Mouse (Mus musculus): ENCODE data around the gene Phf21a.

The Phf21a gene

DNA sequence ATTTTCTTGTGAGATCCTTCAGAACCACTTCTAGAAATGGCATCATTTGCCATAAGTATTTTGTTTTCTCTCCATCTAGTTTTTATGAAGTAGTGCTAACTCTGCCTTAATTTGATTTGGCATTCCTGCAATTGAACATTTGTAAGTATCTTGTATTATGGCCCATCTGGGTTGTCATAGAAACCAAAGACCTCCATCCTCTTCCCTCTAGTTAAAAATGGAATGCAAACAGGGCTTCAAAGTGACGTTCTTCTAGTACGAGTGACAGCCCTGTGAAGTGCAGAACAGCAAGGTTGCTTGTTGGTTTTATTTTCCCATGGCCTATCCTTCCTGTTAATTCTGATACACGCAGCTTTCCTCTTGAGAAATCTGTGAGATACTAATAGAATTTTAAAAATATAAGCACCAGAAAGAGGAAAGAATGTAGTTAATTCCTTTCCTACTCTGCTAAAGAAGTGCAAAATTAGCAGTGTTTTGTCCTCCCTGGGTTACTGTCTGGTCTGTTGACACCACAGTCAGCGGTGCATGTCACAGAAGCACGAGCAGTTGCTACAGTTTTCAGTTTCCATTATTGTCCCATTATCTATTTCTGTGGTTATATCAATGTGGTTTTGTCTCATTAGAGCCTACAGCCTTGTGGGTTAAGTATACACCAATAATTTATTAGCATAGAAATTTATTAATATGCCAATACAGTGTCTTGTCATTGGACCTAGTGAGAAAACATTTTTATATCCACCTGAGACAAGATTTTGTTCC is 209.1 kb downstream of the Phf21a start:
- DNase-seq (ENCODE audit: low read depth): no peak

- no peak for DNase-seq (ENCODE audit: low read depth)
These were observed 219.6 kb downstream of the Phf21a start for GRCm38 (mm10) chr2:92312542-92312941.

- DNase-seq (ENCODE audit: low read depth): no peak
These were observed 221.1 kb downstream of the Phf21a start for GRCm38 (mm10) chr2:92314031-92314430.

DNA sequence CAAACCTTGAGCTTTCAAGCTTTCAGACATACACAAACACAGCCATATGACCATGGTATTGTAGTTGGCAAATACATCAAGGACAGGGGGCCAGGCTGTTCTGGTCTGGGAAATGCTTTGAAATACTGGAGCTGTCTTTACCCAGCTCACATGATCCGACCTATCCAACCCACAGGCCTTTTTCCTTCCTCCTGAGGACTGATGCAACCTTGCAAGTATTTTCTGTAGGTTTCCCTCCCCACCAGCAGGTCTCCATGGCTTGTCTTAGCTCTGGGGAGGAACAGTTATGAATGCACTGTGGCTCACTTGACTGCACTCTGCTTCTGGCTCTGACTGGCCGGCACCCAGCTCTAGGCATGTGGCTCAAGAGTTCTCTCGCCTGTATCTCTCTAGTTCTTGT is 223.7 kb downstream of the Phf21a start:
- DNase-seq (ENCODE audit: low read depth): no peak

DNA sequence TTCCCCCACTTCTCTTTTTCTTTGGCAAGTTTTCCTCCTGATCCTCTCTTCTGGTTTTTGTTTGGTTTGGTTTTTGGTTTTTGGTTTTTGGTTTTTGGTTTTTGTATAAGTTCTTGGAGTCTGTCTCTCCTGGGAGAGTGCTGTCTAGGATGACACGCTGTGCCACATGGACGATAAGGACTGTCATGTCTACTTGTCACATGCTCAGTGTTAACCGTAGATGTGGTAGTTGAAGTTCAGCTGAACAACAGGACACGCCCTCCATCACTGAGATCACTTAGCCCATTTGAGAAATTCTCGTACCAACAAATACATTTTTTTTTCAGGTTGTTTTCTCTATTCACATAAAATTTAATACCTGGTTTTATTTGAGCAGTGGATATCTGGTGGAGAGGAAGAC is 224.3 kb downstream of the Phf21a start:
- DNase-seq (ENCODE audit: low read depth): no peak

DNA sequence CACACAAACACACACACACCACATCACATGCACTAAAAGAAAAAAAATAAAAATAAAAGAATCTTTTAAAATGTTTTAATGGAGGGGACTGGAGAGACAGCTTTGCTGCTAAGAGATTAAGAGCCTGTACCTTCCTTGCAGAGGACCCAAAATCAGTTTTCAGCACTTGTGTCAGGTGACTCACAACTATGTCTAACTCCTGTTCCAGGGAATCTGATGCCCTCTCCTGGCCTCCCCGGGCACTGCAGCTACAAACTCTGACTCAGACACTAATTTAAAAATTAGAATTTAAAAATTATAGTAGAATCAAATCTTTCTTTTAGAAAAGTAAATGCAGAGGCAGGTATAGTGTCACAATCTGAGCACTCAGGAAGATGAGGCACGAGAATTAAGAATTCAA is 229.8 kb downstream of the Phf21a start:
- DNase-seq (ENCODE audit: low read depth): peak; percentile 56

DNA sequence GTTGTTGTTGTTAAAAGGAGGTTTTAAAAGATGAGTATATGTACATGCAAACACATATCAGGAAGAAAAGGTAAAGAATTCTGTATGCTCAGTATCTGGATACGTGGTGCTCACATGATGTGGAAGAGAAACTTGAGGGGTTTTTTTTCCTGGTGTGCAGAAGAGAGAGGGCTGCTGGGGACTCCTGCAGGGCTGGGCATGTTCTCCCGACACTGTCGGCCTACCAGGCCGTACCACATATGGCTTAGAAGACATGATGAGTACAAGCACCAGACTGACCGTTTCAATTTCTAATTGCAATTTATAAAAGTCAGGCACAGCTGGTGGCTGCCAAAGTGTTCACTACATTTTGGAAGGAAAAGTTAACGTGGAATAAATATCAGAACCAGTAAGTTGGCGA is 232.8 kb downstream of the Phf21a start:
- no peak for DNase-seq (ENCODE audit: low read depth)

DNA sequence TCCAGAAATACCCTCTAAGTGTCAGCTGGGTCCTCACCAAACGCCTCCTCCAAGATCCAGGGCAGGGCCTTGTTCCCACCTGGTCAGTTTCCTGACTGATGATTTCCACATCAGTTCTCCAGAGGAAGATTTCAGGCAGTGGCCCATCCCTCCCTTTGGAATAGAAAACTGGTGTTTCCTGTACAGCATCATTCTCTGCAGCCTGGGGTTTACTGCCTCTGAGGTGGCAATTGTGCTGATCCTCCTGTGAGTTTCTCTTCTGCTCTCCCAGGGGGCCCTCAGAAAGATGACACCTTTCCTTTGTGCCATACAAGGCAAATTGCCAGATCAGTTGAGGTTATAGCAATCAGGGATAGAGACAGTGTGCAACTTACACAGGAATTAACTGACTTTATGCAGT is 233.3 kb downstream of the Phf21a start:
- no peak for DNase-seq (ENCODE audit: low read depth)

DNA sequence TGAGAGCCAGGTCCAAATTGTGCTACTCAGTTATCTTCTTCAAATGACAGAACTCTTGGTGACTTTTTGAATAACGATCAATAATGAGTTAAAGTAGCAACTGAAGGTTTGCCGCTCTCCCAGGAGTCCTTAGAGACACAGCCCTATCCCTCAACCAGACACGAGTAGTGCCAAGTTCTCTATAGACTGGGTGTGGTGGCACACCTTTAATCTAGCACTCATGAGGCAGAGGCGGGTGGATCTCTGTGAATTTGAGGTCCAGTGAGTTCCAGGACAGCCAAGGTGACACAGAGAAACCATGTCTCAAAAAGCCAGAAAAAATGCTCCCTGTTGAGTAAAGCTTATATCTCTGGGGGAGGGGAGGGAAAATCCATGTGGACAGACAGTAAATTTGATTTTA is 234.7 kb downstream of the Phf21a start:
- DNase-seq (ENCODE audit: low read depth): no peak

GRCm38 (mm10) chr2:92328206-92328605 is 235.3 kb downstream of the Phf21a start:
- DNase-seq (ENCODE audit: low read depth): no peak

- DNase-seq (ENCODE audit: low read depth): peak; percentile 66
These were observed 237.9 kb downstream of the Phf21a start for GRCm38 (mm10) chr2:92330840-92331239.

- DNase-seq (ENCODE audit: low read depth): no peak
These were observed 238.5 kb downstream of the Phf21a start for GRCm38 (mm10) chr2:92331410-92331809.

DNA sequence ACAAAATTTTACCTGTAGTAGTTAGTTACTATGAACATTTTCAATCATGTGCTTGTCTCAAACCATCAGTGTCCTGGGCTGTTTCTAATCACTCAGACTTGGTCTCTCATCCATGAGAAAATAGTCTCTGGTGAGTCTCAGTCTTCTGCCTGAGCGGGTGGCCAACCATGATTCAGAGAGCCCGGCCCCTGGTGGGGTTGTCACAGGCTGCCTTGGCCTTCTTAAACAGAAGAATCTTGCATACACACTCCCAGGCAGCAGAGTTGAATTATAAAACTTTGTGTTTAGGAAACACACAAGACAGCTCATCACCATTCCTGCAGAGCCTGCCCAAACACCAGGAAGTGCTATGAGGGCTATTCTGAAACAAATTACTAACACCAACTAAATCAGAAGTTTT is 239.0 kb downstream of the Phf21a start:
- no peak for DNase-seq (ENCODE audit: low read depth)

DNA sequence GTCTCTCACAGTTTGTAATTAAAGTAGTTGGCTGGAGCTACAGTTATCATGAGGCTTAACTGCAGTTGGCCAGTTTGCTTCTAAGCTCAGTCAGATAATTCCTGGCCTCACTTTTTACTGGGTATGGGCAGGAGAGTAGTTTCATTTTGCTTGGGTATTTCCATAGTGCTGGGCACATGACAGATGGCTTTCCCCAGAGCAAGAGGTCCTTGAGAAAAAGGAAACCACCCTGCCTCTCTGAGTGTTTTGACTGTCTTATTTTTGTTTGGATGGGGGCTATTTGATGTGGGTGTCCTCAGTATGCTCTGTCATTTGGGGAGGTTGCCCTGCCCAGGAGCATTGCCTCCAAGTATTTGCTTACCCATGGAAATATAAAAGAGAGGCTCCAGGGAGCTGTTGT is 249.5 kb downstream of the Phf21a start:
- DNase-seq (ENCODE audit: low read depth): peak; percentile 10

DNA sequence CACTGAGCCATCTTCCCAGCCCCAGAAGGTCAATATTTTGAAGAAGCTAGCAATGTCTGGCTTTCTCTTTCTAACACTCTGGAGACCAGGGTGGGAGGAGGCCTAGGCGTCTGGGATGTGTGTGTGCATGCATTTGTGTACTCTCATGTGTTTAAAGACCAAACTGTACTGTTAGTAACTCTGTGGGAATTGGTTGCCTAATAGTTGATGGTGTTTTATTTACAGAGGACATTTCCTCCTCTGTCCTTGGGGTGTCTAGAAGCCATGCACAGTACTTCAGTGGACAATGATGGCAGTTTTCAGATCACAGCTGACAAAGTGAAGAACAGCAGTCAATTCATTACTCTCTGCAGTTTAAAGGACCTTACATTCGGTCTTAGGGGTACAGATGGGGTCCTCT is 254.3 kb downstream of the Phf21a start:
- DNase-seq (ENCODE audit: low read depth): no peak

DNA sequence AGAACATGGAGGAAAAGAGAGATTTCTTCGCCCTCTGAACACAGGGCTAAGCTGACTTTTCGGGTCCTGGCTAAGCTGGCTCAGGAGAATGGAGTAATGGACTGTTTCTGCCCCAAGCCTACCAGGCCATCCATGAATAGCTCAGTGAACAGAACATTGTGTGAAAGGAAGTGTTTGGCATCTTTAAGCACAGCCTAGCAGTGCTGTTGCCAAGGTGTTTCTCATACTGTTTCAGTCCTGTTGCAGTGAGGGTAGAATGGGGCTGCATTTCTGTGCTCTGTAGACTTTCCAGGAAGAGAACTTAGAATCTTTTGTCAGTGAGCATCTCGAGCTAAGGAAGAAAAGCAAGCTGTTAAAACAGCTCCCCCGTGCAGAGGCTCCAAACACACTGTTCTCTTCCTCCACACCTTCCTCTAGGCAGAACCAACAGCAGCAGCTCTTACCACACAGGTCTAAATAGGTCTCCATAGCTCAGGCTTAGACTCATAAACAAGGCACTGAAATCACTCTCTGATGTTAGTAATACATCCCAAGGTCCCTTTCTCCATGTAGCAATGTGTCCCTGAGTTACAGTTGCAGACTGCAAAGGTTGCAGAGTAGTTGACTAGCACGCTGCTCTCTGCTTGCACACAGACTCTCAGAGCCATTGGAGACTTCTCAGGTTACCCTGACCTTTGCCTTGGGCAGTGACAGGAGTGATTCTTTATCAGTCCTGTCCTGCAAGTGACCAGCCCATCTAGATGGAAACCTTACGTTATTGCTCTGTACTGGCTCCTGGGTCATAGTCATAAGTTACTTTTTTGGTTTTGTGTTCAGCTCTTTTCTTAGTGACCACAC is 256.9 kb downstream of the Phf21a start:
- no peak for DNase-seq (ENCODE audit: low read depth)

- DNase-seq (ENCODE audit: low read depth): no peak
These were observed 257.8 kb downstream of the Phf21a start for GRCm38 (mm10) chr2:92350686-92351085.

DNA sequence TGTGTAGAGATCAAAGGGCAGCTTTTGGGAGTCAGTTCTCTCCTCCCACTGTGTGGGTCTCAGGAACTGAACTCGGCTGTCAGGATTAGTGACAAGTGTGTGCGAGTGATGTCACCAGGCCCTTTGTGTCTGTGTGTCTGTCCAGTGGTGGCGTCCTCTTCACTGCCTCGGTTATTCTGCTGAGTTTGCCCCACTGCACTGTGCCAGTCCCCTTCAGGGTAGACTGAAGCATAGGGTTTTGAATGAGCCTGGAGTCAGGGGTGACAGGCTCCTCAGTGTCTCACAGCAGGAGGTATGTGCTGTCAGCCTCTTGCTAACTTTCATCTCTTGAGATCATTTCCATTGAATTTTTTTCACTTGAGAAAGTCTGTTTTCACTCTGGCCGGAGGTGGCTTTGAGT is 260.5 kb downstream of the Phf21a start:
- no peak for DNase-seq (ENCODE audit: low read depth)

DNA sequence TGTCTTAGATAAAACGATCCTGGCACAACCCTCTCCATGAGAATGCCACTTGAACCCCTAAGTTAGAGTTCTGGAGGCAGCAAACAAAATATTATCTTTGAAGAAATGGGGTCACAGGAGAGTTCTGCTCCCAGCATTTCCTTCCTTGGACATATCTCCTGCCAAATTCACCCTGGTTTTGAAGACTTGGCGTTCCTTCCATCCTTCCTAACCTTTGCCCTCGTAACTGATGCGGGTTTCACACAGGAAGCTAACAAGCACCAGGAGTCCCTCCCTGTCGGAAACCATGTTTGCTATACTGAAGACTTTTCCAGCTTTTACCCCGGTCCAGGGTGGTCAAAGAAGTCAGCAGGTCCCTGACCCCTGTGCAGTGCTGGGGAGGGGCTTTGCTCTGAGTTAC is 261.3 kb downstream of the Phf21a start:
- DNase-seq (ENCODE audit: low read depth): no peak

DNA sequence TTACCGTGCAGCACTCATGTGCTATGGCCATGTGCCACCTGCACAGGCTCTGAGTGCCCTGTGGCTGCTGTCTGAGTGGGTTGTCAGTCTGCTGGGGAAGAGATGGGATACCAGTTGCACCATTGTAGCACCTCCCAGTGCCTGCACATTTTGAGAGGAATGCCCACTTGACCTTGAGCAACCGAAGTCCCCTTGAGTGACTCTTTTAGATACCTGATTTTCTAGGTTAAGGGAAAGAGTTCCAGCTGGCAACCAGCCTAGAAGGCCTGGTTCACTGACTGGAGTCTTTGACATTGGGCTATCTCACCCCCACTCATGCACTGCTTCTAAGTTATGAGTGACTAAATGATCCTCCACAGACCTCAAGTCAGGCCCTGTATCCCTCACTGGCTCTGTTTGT is 266.4 kb downstream of the Phf21a start:
- no peak for DNase-seq (ENCODE audit: low read depth)

DNA sequence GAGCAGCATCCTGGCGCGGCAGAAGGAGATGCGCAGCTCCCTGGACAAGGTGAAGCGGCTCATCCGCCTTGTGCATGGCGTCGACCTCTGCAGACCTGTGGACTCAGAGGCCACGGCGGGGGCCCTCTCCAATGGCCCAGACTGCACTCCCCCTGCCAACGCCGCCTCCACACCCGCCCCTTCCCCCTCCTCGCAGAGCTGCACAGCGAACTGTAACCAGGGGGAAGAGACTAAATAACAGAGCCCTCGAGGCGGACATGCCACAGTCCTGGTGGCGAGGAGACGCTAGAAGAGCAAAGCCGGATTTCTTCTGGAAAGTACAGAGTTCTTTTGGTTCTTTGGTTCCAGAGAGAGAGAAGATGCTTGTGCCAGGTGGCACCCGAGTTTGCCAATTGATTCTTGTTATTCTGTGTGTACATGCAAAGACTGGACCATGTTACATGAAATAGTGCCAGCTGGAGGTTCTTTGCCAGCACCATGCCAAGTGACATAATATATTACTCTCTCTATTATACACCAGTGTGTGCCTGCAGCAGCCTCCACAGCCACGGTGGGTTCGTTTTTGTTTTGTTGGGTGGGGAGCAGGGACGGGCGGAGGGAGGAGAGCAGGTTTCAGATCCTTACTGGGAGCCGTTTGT is 267.4 kb downstream of the Phf21a start:
- DNase-seq (ENCODE audit: low read depth): no peak

- no peak for DNase-seq (ENCODE audit: low read depth)
These were observed 268.0 kb downstream of the Phf21a start for GRCm38 (mm10) chr2:92360893-92361292.

- DNase-seq (ENCODE audit: low read depth): no peak
These were observed 268.9 kb downstream of the Phf21a start for GRCm38 (mm10) chr2:92361795-92362194.
